Mouse (Mus musculus): ENCODE data around the gene Fgl2.

DNA sequence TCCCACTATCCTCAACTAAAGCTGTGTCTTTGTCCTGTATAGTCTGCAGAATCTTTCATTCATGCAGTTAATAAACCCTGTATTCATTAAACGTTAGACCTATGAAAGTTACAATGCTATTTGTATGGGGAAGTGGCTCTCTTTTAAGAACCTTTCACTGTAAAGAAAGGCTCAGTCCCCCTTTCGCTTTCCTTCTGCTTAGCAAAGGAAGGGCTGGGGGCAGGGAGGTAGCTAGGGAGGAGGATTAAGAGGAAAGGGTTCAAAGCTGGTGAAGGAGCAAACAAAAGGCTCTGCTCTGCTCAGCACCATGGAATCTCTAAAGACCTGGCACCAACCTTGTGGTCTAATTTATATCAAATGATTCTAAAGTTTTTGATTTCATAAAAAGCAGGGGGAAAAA, 4.9 kb upstream of the Fgl2 start:
- no peak for TF ChIP-seq POLR2A (IDR thresholded peaks at IDR 0.05; ENCODE audit: borderline replicate concordance, insufficient read depth, low read length)
- TF ChIP-seq CTCF (IDR thresholded peaks at IDR 0.05; ENCODE audit: borderline replicate concordance, insufficient read depth, low read depth, low read length), result no peak

Data from cerebellum, adult 2 months (tissue).